Mouse (Mus musculus) CH12.LX (cell line): ENCODE measurements around the gene Syn3. TPM values are rescaled to one million over a fixed set of nuclear protein-coding genes. Genes with fewer than 3 reads are reported as not detected.
A peak's percentile ranks its signal among the peaks of the same experiment; 100 is the strongest.

ENCODE experiments used
- DNase-seq: peaks from one replicate; pipeline ENCODE4 v3.0.0-alpha.2; 2013; ENCODE audit errors: extremely low read depth
- H3K27ac ChIP-seq: 2 replicates; pipeline ENCODE4 v1.5.1; 2012; ENCODE audit warnings: low read depth, mild to moderate bottlenecking, control low read depth, moderate library complexity; ENCODE audit not compliant: insufficient read depth
- H3K27me3 ChIP-seq: replicated peaks from 2 replicates; pipeline ENCODE3; 2012; ENCODE audit warnings: inconsistent platforms
- H3K36me3 ChIP-seq, 2 experiments: replicated peaks in 1 of 2; 2 replicates each; pipeline versions ENCODE3 to v1.6.1; 2012; ENCODE audit warnings: inconsistent platforms in 1 of 2, low read length in 1 of 2, mild to moderate bottlenecking in 1 of 2, mixed read lengths in 1 of 2, moderate library complexity in 1 of 2; ENCODE audit not compliant: control insufficient read depth in 1 of 2, insufficient read depth in 1 of 2
- H3K4me1 ChIP-seq, 2 experiments: 2 replicates each; pipeline ENCODE4 v1.6.1; 2012; ENCODE audit warnings: inconsistent platforms in 1 of 2, moderate library complexity in 1 of 2; ENCODE audit not compliant: insufficient read depth in 2 of 2, control insufficient read depth in 1 of 2
- H3K4me2 ChIP-seq: 2 replicates; pipeline ENCODE4 v1.6.1; 2012; ENCODE audit warnings: low read depth, mild to moderate bottlenecking, control low read depth; ENCODE audit not compliant: poor library complexity, insufficient read depth, severe bottlenecking
- H3K4me3 ChIP-seq, 3 experiments: fragments of 150-350 bp in 1 of 3; sonication (generic) in 1 of 3; replicated peaks in 1 of 3; 2 replicates each; pipeline versions ENCODE3 to v1.5.1; 2011 to 2012; ENCODE audit warnings: low read depth in 2 of 3, low read length in 2 of 3, mild to moderate bottlenecking in 2 of 3, moderate library complexity in 2 of 3, control low read depth in 1 of 3, improper control_type of control experiment in 1 of 3, inconsistent platforms in 1 of 3, mixed read lengths in 1 of 3; ENCODE audit not compliant: poor library complexity in 1 of 3
- H3K79me2 ChIP-seq: replicated peaks from 2 replicates; pipeline ENCODE4 v1.6.1; 2012; ENCODE audit warnings: mild to moderate bottlenecking, moderate library complexity; ENCODE audit not compliant: control insufficient read depth, poor library complexity, insufficient read depth, severe bottlenecking; ENCODE audit errors: extremely low read depth
- H3K9ac ChIP-seq: 2 replicates; pipeline ENCODE4 v1.6.1; 2012; ENCODE audit warnings: low read depth, mild to moderate bottlenecking, control low read depth, moderate library complexity; ENCODE audit not compliant: insufficient read depth
- H3K9me3 ChIP-seq: replicated peaks from 2 replicates; pipeline ENCODE3; 2012; ENCODE audit warnings: low read length, inconsistent platforms, mixed read lengths
- CHD1 ChIP-seq: IDR thresholded peaks from 2 replicates; pipeline ENCODE4 v1.6.1; 2012; ENCODE audit warnings: low read depth, low read length, improper control_type of control experiment, inconsistent platforms
- CHD2 ChIP-seq: IDR thresholded peaks from 2 replicates; pipeline ENCODE4 v1.6.1; 2011; ENCODE audit warnings: low read length, improper control_type of control experiment
- E2F4 ChIP-seq: IDR thresholded peaks from 2 replicates; pipeline ENCODE4 v1.6.1; 2011; ENCODE audit warnings: low read depth, low read length, improper control_type of control experiment; ENCODE audit not compliant: insufficient replicate concordance
- ELF1 ChIP-seq: IDR thresholded peaks from 2 replicates; pipeline ENCODE4 v1.6.1; 2014; ENCODE audit warnings: low read depth, mild to moderate bottlenecking, inconsistent platforms, low read length, improper control_type of control experiment
- GABPA ChIP-seq: IDR thresholded peaks from 2 replicates; pipeline ENCODE4 v1.6.1; 2012; ENCODE audit warnings: low read depth, low read length, improper control_type of control experiment, inconsistent platforms; ENCODE audit not compliant: insufficient replicate concordance
- JUND ChIP-seq: conservative IDR thresholded peaks from 2 replicates; pipeline ENCODE4 v1.6.1; 2011; ENCODE audit warnings: low read depth, low read length, improper control_type of control experiment
- MAFK ChIP-seq: IDR thresholded peaks from 2 replicates; pipeline ENCODE4 v1.6.1; 2011; ENCODE audit warnings: low read length, improper control_type of control experiment; ENCODE audit not compliant: insufficient replicate concordance
- MAZ ChIP-seq: IDR thresholded peaks from 2 replicates; pipeline ENCODE4 v1.6.1; 2012; ENCODE audit warnings: low read depth, mild to moderate bottlenecking, inconsistent platforms, low read length, improper control_type of control experiment, moderate library complexity
- MXI1 ChIP-seq: IDR thresholded peaks from 2 replicates; pipeline ENCODE4 v1.6.1; 2011; ENCODE audit warnings: mild to moderate bottlenecking, low read depth, low read length, improper control_type of control experiment
- MYC ChIP-seq: IDR thresholded peaks from 2 replicates; pipeline ENCODE4 v1.6.1; 2011; ENCODE audit warnings: low read depth, mild to moderate bottlenecking, improper control_type of control experiment, low read length
- RCOR1 ChIP-seq: conservative IDR thresholded peaks from 2 replicates; pipeline ENCODE4 v1.6.1; 2012; ENCODE audit warnings: low read depth, mild to moderate bottlenecking, inconsistent platforms, low read length, improper control_type of control experiment
- TCF12 ChIP-seq: IDR thresholded peaks from 2 replicates; pipeline ENCODE4 v1.6.1; 2014; ENCODE audit warnings: low read depth, mild to moderate bottlenecking, inconsistent platforms, low read length, improper control_type of control experiment
- USF1 ChIP-seq: IDR thresholded peaks from 2 replicates; pipeline ENCODE4 v1.6.1; 2014; ENCODE audit warnings: low read depth, mild to moderate bottlenecking, inconsistent platforms, low read length, improper control_type of control experiment
- USF2 ChIP-seq: conservative IDR thresholded peaks from 2 replicates; pipeline ENCODE4 v1.6.1; 2011; ENCODE audit warnings: low read depth, low read length, improper control_type of control experiment
- ZC3H11A ChIP-seq: IDR thresholded peaks from 2 replicates; pipeline ENCODE4 v1.6.1; 2012; ENCODE audit warnings: low read depth, mild to moderate bottlenecking, inconsistent platforms, low read length, improper control_type of control experiment
- ZKSCAN1 ChIP-seq: IDR thresholded peaks from 2 replicates; pipeline ENCODE4 v1.6.1; 2012; ENCODE audit warnings: low read depth, inconsistent platforms, low read length, improper control_type of control experiment, borderline replicate concordance
- ZMIZ1 ChIP-seq: IDR thresholded peaks from 2 replicates; pipeline ENCODE4 v1.6.1; 2012; ENCODE audit warnings: low read depth, mild to moderate bottlenecking, inconsistent platforms, low read length, improper control_type of control experiment
- dilution Hi-C: fragments of 300-500 bp; cut with MboI; formaldehyde crosslinking; loops from 2 replicates; pipeline ENCODE4 v1.14.3; 2020; ENCODE audit warnings: low sequenced_read_pairs; ENCODE audit not compliant: extremely low pct_unique_long_range_greater_than_20kb, extremely low pct_ligation_motif_present
- in situ Hi-C: fragments of 300-500 bp; cut with MboI; formaldehyde crosslinking; loops from 3 replicates; pipeline ENCODE4 v1.14.3; 2019; ENCODE audit warnings: low sequenced_read_pairs, low pct_ligation_motif_present, low pct_unique_long_range_greater_than_20kb, mixed read lengths
- polyA plus RNA-seq: library from polyadenylated mRNA; unstranded; fragments of >175 nt; gene quantifications from 2 replicates; pipeline ENCODE4 v1.2.1, GENCODE M21; 2012; ENCODE audit warnings: low read depth; ENCODE audit not compliant: insufficient read length
- total RNA-seq, 2 experiments: library from RNA; depleted of rRNA; stranded (reverse); fragments of 300-350 nt in 1 of 2; fragments of >200 nt in 1 of 2; gene quantifications; 2 replicates each; pipeline ENCODE4 v1.2.3; 2012 to 2014

The Syn3 gene
- total and polyA plus RNA-seq, 3 experiments, result 2.8 to 8.9 (median 5.6) TPM

DNA sequence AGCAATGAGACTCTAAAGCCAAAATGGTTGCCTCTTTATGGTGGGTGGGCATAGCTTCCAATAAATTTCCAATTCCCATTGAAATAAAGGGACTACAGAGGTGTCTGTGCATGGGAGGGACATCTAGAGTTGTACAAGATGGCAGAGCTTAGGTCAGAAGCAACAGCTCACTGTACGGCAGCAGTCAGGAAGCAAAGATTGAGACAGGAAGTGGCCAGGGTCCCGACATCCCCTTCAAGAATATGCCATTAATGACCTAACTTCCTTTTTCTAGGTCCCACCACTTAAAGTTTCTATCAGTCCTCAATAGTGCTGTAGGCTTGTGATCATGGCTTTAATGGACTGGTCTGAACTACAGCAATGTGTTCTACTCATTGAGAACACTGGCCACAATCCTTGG is 330.6 kb downstream of the Syn3 start:
- H3K4me2 ChIP-seq, result no peak overlapping the region
- peaks cover 5 to 18% of the 10 kb centered on the region in 2 experiments for H3K4me1 ChIP-seq
- no peak overlapping the region for H3K9ac ChIP-seq
- no peaks in the 10 kb centered on the region for H3K9me3 ChIP-seq
- H3K27me3 ChIP-seq, result no peaks in the 10 kb centered on the region
- dilution Hi-C loops (no loop called here), in situ Hi-C loops (no loop called here)
- H3K4me3 ChIP-seq, result no peak overlapping the region
- no peaks in the 10 kb centered on the region for H3K36me3 ChIP-seq
- no peak for DNase-seq
- TF ChIP-seq ELF1 (no peak), MAZ (no peak), ZKSCAN1 (no peak), GABPA (no peak), JUND (no peak), MYC (no peak), MAFK (no peak), TCF12 (no peak), MXI1 (no peak), CHD2 (no peak)
- no peaks in the 10 kb centered on the region for H3K79me2 ChIP-seq
- H3K27ac ChIP-seq, result no peak overlapping the region

DNA sequence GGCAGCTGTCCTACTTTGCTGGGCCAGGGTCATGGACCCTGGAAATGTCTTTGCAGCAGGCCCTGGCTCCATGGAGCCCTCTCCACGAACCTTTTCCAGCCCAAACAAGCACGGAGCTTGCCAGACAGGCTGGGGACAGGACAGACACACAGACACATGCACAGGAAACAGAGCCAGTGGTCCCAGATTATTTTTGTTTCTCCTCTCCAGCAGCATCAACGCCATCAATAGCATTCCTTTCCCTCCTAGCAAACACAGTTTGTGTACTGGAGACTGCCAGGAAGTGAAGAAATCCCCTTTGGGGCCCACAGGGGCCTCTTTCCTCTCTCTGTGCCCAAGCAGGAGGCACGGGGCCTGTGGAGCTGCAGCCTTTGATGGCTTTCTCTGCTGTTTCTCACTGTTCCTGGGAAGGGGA is 331.8 kb downstream of the Syn3 start:
- Histone ChIP-seq H3K36me3 (peaks cover 0 to 2% of the 10 kb centered on the region in 2 experiments), H3K9ac (no peak overlapping the region), H3K9me3 (no peaks in the 10 kb centered on the region), H3K27ac (no peak overlapping the region), H3K4me3 (no peak overlapping the region)
- TF ChIP-seq MAFK, result no peak
- no peak for TF ChIP-seq MYC
- no peak for TF ChIP-seq ZMIZ1
- TF ChIP-seq E2F4, result no peak
- no peak for TF ChIP-seq USF2
- no peak for TF ChIP-seq RCOR1
- TF ChIP-seq USF1, result no peak
- no peak for TF ChIP-seq ZC3H11A
- no peak for TF ChIP-seq CHD1
- no peak for TF ChIP-seq ELF1
- TF ChIP-seq, all 38 proteins: peak for 0
- H3K79me2 ChIP-seq, result no peaks in the 10 kb centered on the region
- dilution Hi-C loops (no loop called here), in situ Hi-C loops (no loop called here)
- peak; percentile 14 for DNase-seq
- no peaks in the 10 kb centered on the region for H3K27me3 ChIP-seq
- peaks cover 5 to 18% of the 10 kb centered on the region in 2 experiments for H3K4me1 ChIP-seq
- no peak overlapping the region for H3K4me2 ChIP-seq
